Mouse (Mus musculus): Measurements from ENCODE around the gene Slc5a4a.

DNA sequence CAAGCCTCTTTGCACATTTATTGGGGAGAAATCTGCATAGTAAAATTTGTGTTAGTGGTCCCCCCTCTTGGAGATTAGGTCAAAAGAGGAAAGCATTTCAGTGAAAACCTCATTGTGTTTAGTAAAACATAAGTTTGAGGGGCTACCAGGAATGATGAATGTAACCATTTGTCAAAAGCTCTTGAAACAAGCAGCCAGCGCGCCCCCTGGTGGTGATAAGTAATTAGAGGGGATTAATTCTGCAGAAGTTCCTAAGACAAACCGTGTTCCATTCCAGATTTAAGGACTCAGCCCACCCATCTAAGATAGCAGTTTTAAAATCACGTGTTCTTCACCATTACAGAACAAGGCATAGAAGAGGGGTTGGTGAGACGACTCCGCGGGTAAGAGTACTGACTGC is 54.7 kb downstream of the Slc5a4a start:
- no peak for TF ChIP-seq POLR2A (IDR thresholded peaks at IDR 0.05; ENCODE audit: borderline replicate concordance, low read depth, low read length)
- TF ChIP-seq CTCF (IDR thresholded peaks at IDR 0.05; ENCODE audit: low read depth, low read length) = no peak; the same call in 1 of the 2 replicates
